Mouse (Mus musculus) layer of hippocampus, postnatal 10 days (tissue): ENCODE measurements around the gene Fam120b. TPM values are rescaled to one million over a fixed set of nuclear protein-coding genes. Genes with fewer than 3 reads are reported as not detected.
A peak's percentile ranks its signal among the peaks of the same experiment; 100 is the strongest.

ENCODE experiments used
- DNase-seq, 2 experiments: peaks; one replicate each; pipeline ENCODE4 v3.0.0; 2021; ENCODE audit warnings: low spot score in 2 of 2
- total RNA-seq, 2 experiments: library from RNA; stranded (reverse); gene quantifications; 2 replicates each; pipeline ENCODE4 v1.2.3; 2021

Fam120b gene
- total RNA-seq, 2 experiments from 2014 or later: 33.4 to 36.4 TPM

- DNase-seq: no peak
Observed at GRCm38 (mm10) chr17:15379741-15380526, 16.1 kb upstream of the Fam120b start.

GRCm38 (mm10) chr17:15380641-15381051 is 15.4 kb upstream of the Fam120b start:
- peak in 1 of 2 experiments; percentile 45 for DNase-seq

GRCm38 (mm10) chr17:15381092-15381860 is 14.7 kb upstream of the Fam120b start:
- DNase-seq: no peak

GRCm38 (mm10) chr17:15381869-15382660 is 13.9 kb upstream of the Fam120b start:
- DNase-seq: no peak

GRCm38 (mm10) chr17:15383360-15383759 is 12.6 kb upstream of the Fam120b start:
- DNase-seq: no peak

GRCm38 (mm10) chr17:15388892-15389291 is 7.1 kb upstream of the Fam120b start:
- DNase-seq: no peak

GRCm38 (mm10) chr17:15389356-15389755 is 6.6 kb upstream of the Fam120b start:
- DNase-seq: no peak

GRCm38 (mm10) chr17:15401716-15402115 is 5.7 kb downstream of the Fam120b start:
- DNase-seq: no peak

GRCm38 (mm10) chr17:15406576-15406975 is 10.6 kb downstream of the Fam120b start:
- DNase-seq: no peak

GRCm38 (mm10) chr17:15409261-15409660 is 13.3 kb downstream of the Fam120b start:
- no peak for DNase-seq

GRCm38 (mm10) chr17:15410861-15411260 is 14.9 kb downstream of the Fam120b start:
- no peak for DNase-seq

- DNase-seq: no peak
Observed at GRCm38 (mm10) chr17:15416596-15417215, 20.7 kb downstream of the Fam120b start.

- DNase-seq: no peak
Observed at GRCm38 (mm10) chr17:15419534-15419933, 23.5 kb downstream of the Fam120b start.

- DNase-seq: no peak
Observed at GRCm38 (mm10) chr17:15420021-15420603, 24.1 kb downstream of the Fam120b start.

- DNase-seq: no peak
Observed at GRCm38 (mm10) chr17:15421446-15421845, 25.4 kb downstream of the Fam120b start.

GRCm38 (mm10) chr17:15422666-15423065 is 26.7 kb downstream of the Fam120b start:
- no peak for DNase-seq

- peak; percentile 54 to 56 for DNase-seq
Observed at GRCm38 (mm10) chr17:15423080-15423765, 27.2 kb downstream of the Fam120b start.

GRCm38 (mm10) chr17:15425931-15426330 is 29.9 kb downstream of the Fam120b start:
- no peak for DNase-seq

- DNase-seq: no peak
Observed at GRCm38 (mm10) chr17:15429451-15429850, 33.4 kb downstream of the Fam120b start.

- DNase-seq: no peak
Observed at GRCm38 (mm10) chr17:15429937-15430336, 33.9 kb downstream of the Fam120b start.
